Mouse (Mus musculus) right cerebral cortex, postnatal 14 days (tissue): ENCODE results near the gene Ryr2.
"Not testable (repeated sequence)": the region's sequence is repeated elsewhere in the genome, so short reads cannot be mapped to it uniquely, and the experiment has no call there.

ENCODE experiments used
- DNase-seq: peaks from one replicate; pipeline ENCODE4 v3.0.0; 2022

Gene Ryr2

GRCm38 (mm10) chr13:11868979-11869378 lies 237.8 kb downstream of the Ryr2 start:
- no peak for DNase-seq

- DNase-seq, result no peak
Observed at GRCm38 (mm10) chr13:11868056-11868455, 238.7 kb downstream of the Ryr2 start.

GRCm38 (mm10) chr13:11865261-11865660 lies 241.5 kb downstream of the Ryr2 start:
- no peak for DNase-seq

- DNase-seq, result no peak
Observed at GRCm38 (mm10) chr13:11851691-11852090, 255.1 kb downstream of the Ryr2 start.

GRCm38 (mm10) chr13:11843889-11844288 lies 262.9 kb downstream of the Ryr2 start:
- no peak for DNase-seq

- no peak for DNase-seq
Observed at GRCm38 (mm10) chr13:11837870-11838269, 268.9 kb downstream of the Ryr2 start.

- DNase-seq, result no peak
Observed at GRCm38 (mm10) chr13:11837152-11837551, 269.6 kb downstream of the Ryr2 start.

- DNase-seq, result no peak
Observed at GRCm38 (mm10) chr13:11836304-11837078, 270.3 kb downstream of the Ryr2 start.

- no peak for DNase-seq
Observed at GRCm38 (mm10) chr13:11831210-11831609, 275.5 kb downstream of the Ryr2 start.

GRCm38 (mm10) chr13:11825563-11826226 lies 281.1 kb downstream of the Ryr2 start:
- DNase-seq, result no peak

GRCm38 (mm10) chr13:11818723-11819122 lies 288.0 kb downstream of the Ryr2 start:
- no peak for DNase-seq

GRCm38 (mm10) chr13:11809365-11809764 lies 297.4 kb downstream of the Ryr2 start:
- not testable (repeated sequence) for DNase-seq

GRCm38 (mm10) chr13:11792536-11792935 lies 314.2 kb downstream of the Ryr2 start:
- no peak for DNase-seq

GRCm38 (mm10) chr13:11790536-11790935 lies 316.2 kb downstream of the Ryr2 start:
- DNase-seq, result no peak

- no peak for DNase-seq
Observed at GRCm38 (mm10) chr13:11782411-11783155, 324.2 kb downstream of the Ryr2 start.

- no peak for DNase-seq
Observed at GRCm38 (mm10) chr13:11781065-11781464, 325.7 kb downstream of the Ryr2 start.

GRCm38 (mm10) chr13:11777726-11778125 lies 329.0 kb downstream of the Ryr2 start:
- DNase-seq, result no peak

GRCm38 (mm10) chr13:11772173-11772572 lies 334.6 kb downstream of the Ryr2 start:
- no peak for DNase-seq

- no peak for DNase-seq
Observed at GRCm38 (mm10) chr13:11766899-11767298, 339.8 kb downstream of the Ryr2 start.

- no peak for DNase-seq
Observed at GRCm38 (mm10) chr13:11763925-11764324, 342.8 kb downstream of the Ryr2 start.

GRCm38 (mm10) chr13:11763104-11763503 lies 343.6 kb downstream of the Ryr2 start:
- peak; percentile 44 for DNase-seq

- peak; percentile 26 for DNase-seq
Observed at GRCm38 (mm10) chr13:11757894-11758293, 348.9 kb downstream of the Ryr2 start.

- DNase-seq, result no peak
Observed at GRCm38 (mm10) chr13:11745479-11745878, 361.3 kb downstream of the Ryr2 start.

GRCm38 (mm10) chr13:11738211-11738610 lies 368.5 kb downstream of the Ryr2 start:
- no peak for DNase-seq
